Mouse (Mus musculus) kidney, postnatal 0 days (tissue): ENCODE results near the gene Phgdh. TPM values are rescaled to one million over a fixed set of nuclear protein-coding genes. Genes with fewer than 3 reads are reported as not detected.

Experiments
- ATAC-seq: fragments of 200-750 bp; cut with Nextera tagmentation; replicated peaks from 2 replicates; pipeline ENCODE4 v1.8.0; 2017; ENCODE audit warnings: low read depth, moderate number of reproducible peaks, moderate TSS enrichment, moderate library complexity; ENCODE audit not compliant: low FRiP score
- DNase-seq: peaks from one replicate; pipeline ENCODE4 v3.0.0-alpha.2; 2016; ENCODE audit warnings: low spot score
- H3K27ac ChIP-seq: fragments of 300-500 bp; sonication (generic); 2 replicates; pipeline ENCODE4 v1.5.1; 2014; ENCODE audit warnings: mild to moderate bottlenecking
- H3K27me3 ChIP-seq: fragments of 300-500 bp; sonication (generic); 2 replicates; pipeline ENCODE4 v1.6.1; 2014; ENCODE audit warnings: low read length, mixed read lengths; ENCODE audit not compliant: insufficient read depth
- H3K36me3 ChIP-seq: fragments of 300-500 bp; sonication (generic); 2 replicates; pipeline ENCODE4 v1.6.1; 2014; ENCODE audit warnings: low read length, mixed read lengths; ENCODE audit not compliant: insufficient read depth
- H3K4me1 ChIP-seq: fragments of 300-500 bp; sonication (generic); replicated peaks from 2 replicates; pipeline ENCODE4 v1.6.1; 2014; ENCODE audit warnings: antibody characterized with exemption, low read length, mixed read lengths; ENCODE audit not compliant: insufficient read depth
- H3K4me2 ChIP-seq: fragments of 300-500 bp; sonication (generic); 2 replicates; pipeline ENCODE4 v1.6.1; 2014; ENCODE audit warnings: mild to moderate bottlenecking, low read length, moderate library complexity, mixed read lengths
- H3K4me3 ChIP-seq: fragments of 300-500 bp; sonication (generic); replicated peaks from 2 replicates; pipeline ENCODE4 v1.5.1; 2014; ENCODE audit warnings: low read depth, low read length
- H3K9ac ChIP-seq: fragments of 300-500 bp; sonication (generic); 2 replicates; pipeline ENCODE4 v1.6.1; 2014; ENCODE audit warnings: low read depth, low read length
- H3K9me3 ChIP-seq: fragments of 300-500 bp; sonication (generic); replicated peaks from 2 replicates; pipeline ENCODE4 v1.6.1; 2016; ENCODE audit warnings: low read length, inconsistent platforms, mixed read lengths
- CTCF ChIP-seq: IDR thresholded peaks from 2 replicates; pipeline ENCODE4 v1.5.1; 2016; ENCODE audit warnings: antibody characterized with exemption, low read depth, mild to moderate bottlenecking, moderate library complexity
- WGBS: fragments of 180-500 bp; shearing (Covaris S2); extraction: QIAGEN DNeasy Blood & Tissue Kit; methylation state at CpG from one replicate; pipeline ENCODE4 v1.1.7; 2014; 5-methylcytosine and 5-hydroxymethylcytosine counted together
- polyA plus RNA-seq: library from polyadenylated mRNA; unstranded; fragments of >200 nt; fragmentation: Nextera tagmentation; extraction: Ambion mirVana; gene quantifications from 2 replicates; pipeline ENCODE4 v1.2.1, GENCODE M21; 2015

Gene Phgdh
- polyA plus RNA-seq, 1 experiment from 2014 or later = 312 TPM

DNA sequence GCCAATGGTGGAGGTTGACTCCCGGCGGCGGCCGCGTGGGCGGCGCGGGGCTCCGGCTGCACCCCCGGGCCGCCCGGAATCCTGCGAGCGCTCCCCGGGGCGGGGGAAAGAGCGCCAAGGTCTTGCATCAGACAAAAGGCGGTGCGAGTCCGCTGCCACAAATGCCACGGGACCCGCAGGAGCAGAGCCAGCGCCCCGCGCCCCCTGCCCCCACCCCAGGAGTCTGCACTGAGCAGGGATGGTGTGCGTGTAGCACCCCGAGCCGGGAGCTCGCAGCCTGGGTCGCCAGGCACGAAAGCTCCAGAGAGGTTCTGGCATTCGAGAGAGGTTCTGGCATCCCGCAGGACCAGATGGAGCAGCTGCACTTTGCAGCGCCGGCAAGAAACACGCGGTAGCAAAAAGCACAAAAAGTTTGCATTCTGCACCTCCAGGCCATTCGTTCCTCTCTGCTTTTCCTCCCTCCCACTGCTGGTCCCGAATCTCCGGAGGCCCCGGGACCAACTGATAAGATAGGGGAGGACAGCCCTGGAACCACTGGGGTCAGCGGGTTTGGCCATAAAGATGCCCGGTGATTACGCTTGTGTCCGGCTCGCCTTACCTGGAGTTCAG, 589 bp downstream of the Phgdh start:
- TF ChIP-seq CTCF = no peak
- H3K27ac ChIP-seq = peak overlapping the region; percentile 72
- no peaks in the 10 kb centered on the region for H3K27me3 ChIP-seq
- peaks cover under 1% of the 10 kb centered on the region; the same call in 1 of the 2 replicates for H3K36me3 ChIP-seq
- H3K9me3 ChIP-seq = no peaks in the 10 kb centered on the region
- DNase-seq (peak; percentile 48), ATAC-seq (peak; percentile 45; the same call in 1 of the 2 replicates)
- H3K9ac ChIP-seq = peak overlapping the region; percentile 60
- peaks cover 20% of the 10 kb centered on the region; the same call in 1 of the 2 replicates for H3K4me1 ChIP-seq
- peak overlapping the region; percentile 93 for H3K4me2 ChIP-seq
- WGBS = under 1% methylated on average over 44 of the region's 46 CpGs
- peak overlapping the region; percentile 56 for H3K4me3 ChIP-seq

GRCm38 (mm10) chr3:98338584-98339041, 1.2 kb downstream of the Phgdh start:
- whole genome bisulfite sequencing = 7% methylated on average over 15 of the region's 15 CpGs
- ATAC-seq = peak; percentile 56

DNA sequence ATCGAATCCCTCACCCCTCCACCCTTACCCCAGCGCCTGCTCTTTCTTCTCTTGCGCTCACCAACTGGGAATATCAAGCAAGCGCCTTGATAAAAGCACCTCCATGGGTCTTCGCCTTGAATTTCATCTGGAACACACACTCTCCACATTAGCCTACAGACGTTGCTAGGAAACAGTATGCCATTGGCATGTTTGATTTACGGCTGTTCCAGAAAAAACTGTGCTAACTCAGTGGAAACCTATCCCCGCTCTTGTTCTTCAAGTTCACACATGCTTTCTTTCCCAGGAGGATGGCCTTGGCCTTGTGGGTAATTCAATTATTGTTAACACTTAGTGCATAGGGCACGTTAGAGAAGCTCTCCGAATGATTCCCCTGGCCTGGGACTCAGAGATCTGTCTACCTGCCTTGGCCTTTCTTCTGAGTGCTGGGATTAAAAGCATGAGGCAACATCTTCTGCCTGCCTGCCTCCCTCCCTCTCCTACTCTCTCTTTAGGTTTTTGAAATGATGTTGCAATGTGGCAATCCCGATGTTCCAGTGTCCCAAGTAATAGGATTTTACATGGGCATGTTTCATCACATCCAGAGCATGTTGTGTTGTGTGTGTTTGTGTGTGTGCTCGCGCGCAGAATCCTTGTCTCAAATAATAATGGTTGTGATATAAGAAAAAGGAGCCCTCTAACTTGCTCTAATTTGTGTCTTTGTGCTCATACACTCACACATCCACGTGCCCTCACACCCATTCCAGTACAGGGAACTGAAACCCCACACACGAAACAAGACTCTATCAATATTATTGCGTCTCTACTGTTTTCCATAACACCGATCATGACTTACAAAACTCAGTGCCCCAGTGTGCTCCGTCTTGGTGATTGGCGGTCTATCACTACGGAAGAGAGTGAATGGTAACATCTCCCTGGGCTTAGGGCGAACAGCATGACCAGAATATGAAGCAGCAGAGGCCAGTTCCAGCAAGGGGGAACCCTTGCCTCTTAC, 2.8 kb downstream of the Phgdh start:
- Histone ChIP-seq H3K4me1 (peaks cover 20% of the 10 kb centered on the region; the same call in 1 of the 2 replicates), H3K9ac (no peak overlapping the region), H3K4me2 (peak overlapping the region; percentile 93), H3K27ac (no peak overlapping the region), H3K4me3 (no peak overlapping the region), H3K9me3 (no peaks in the 10 kb centered on the region), H3K27me3 (no peaks in the 10 kb centered on the region), H3K36me3 (peaks cover 5% of the 10 kb centered on the region; the same call in 1 of the 2 replicates)
- no peak for ATAC-seq
- 75% methylated on average over 22 of the region's 22 CpGs for WGBS
- TF ChIP-seq CTCF = no peak
- peak; percentile 23 for DNase-seq

More at GRCm38 (mm10) chr3:98338584-98339041, 1.2 kb downstream of the Phgdh start:
- H3K36me3 ChIP-seq = peaks cover 5% of the 10 kb centered on the region; the same call in 1 of the 2 replicates
- TF ChIP-seq CTCF = no peak
- no peaks in the 10 kb centered on the region for H3K27me3 ChIP-seq
- DNase-seq = peak; percentile 76
- H3K4me3 ChIP-seq = peak overlapping the region; percentile 56
- no peaks in the 10 kb centered on the region for H3K9me3 ChIP-seq
- H3K4me1 ChIP-seq = peaks cover 20% of the 10 kb centered on the region; the same call in 1 of the 2 replicates
- peak overlapping the region; percentile 72 for H3K27ac ChIP-seq
- H3K4me2 ChIP-seq = peak overlapping the region; percentile 93
- peak overlapping the region; percentile 60 for H3K9ac ChIP-seq

GRCm38 (mm10) chr3:98335886-98336285, 3.9 kb downstream of the Phgdh start:
- Histone ChIP-seq H3K9me3 (no peaks in the 10 kb centered on the region), H3K9ac (no peak overlapping the region), H3K27me3 (no peaks in the 10 kb centered on the region), H3K4me2 (no peak overlapping the region), H3K4me3 (no peak overlapping the region), H3K36me3 (peaks cover 5% of the 10 kb centered on the region; the same call in 1 of the 2 replicates), H3K27ac (no peak overlapping the region), H3K4me1 (peaks cover 20% of the 10 kb centered on the region; the same call in 1 of the 2 replicates)
- 71% methylated on average over 7 of the region's 7 CpGs for WGBS
- TF ChIP-seq CTCF = no peak
- no peak for DNase-seq
- ATAC-seq = no peak

DNA sequence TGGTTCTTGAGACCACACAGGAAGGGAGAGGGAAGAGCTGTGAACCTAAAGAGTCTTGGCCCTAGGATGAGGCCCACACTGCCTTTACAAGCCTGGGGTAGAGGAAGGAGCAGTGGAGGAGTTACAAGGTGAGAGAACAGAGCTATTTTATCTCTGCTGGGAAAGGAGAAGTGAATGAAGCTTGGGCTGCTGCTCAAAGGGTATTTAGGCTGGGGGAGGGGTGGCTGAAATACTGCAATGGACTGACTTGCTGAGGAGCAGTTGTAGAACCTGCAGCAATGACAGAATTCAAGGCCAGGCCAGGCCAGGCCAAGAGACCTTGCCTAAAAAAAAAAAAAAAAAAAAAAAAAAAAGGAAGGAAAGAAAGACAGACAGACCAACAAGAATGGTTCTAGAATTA, 4.5 kb downstream of the Phgdh start:
- Histone ChIP-seq H3K9me3 (no peaks in the 10 kb centered on the region), H3K4me2 (no peak overlapping the region), H3K27ac (no peak overlapping the region), H3K9ac (no peak overlapping the region), H3K36me3 (peaks cover 5% of the 10 kb centered on the region; the same call in 1 of the 2 replicates), H3K27me3 (no peaks in the 10 kb centered on the region), H3K4me3 (no peak overlapping the region), H3K4me1 (peaks cover 19% of the 10 kb centered on the region; the same call in 1 of the 2 replicates)
- ATAC-seq = no peak
- no peak for TF ChIP-seq CTCF
- no peak for DNase-seq

DNA sequence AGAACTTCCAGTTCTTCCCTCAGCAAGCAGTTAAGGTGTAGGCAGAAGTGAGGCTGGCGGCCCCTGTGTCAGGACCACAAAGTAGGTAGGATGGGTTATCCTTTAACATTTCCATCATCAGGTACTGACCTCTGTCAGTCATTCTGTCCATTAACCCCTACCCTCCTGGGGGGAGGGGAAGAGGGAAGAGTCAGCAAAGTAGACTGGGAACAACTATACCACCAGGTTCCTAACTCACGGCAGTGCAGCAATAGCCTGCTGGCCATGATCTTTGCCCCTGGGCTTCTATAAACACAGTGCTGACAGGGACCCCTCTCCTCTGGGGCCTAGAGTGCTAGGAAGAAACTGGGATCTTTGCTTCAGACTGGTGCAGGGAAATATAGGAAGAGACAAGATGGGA, 5.8 kb downstream of the Phgdh start:
- Histone ChIP-seq H3K4me2 (no peak overlapping the region), H3K4me1 (peaks cover 14% of the 10 kb centered on the region; the same call in 1 of the 2 replicates), H3K27ac (no peak overlapping the region), H3K9ac (no peak overlapping the region), H3K27me3 (no peaks in the 10 kb centered on the region), H3K36me3 (peaks cover 5% of the 10 kb centered on the region; the same call in 1 of the 2 replicates), H3K4me3 (no peak overlapping the region), H3K9me3 (no peaks in the 10 kb centered on the region)
- WGBS = 76% methylated on average over 2 of the region's 2 CpGs
- ATAC-seq = 0 out of 2 replicates have a peak, but pooled peaks have one; percentile 22
- no peak for TF ChIP-seq CTCF
- no peak for DNase-seq
